Comparison of ENCODE assay signal across 26 mouse cellular contexts in the genomic region with DNA sequence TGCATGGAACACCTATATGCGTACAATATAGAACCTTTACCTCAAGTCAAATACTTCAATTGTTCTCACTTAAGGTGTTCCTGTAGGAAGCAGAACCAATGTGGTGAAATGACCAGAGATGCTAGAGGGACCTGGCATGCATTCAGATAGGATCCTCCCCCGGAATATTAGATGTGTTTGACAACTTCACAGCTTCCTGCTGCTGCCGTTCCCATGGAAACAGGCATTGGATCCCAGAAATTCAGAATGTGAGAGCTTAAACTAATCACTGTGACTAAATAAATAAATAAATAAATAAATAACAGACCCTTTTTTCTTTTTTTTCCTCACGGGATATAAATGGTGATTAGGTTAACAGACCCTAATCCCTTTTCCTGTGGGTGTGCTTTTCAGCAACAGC.
DNase-seq lines count a peak whose midpoint lies in the region; ATAC-seq and TF ChIP-seq lines count a peak whose summit lies in the region.
"Had no signal": no experiment of that assay in that cellular context is flagged by ENCODE, and none has a peak within 500 bp of the region (broad histone marks: within the 10 kb centered on the region; RNA-seq: fewer than 3 reads in every experiment).

No protein-coding gene starts in this region.

- no peak overlapping the region for H3K4me3 ChIP-seq in forebrain, embryonic 14.5 days (ENCODE audit: low read depth, low read length)
- no peak overlapping the region for H3K4me3 ChIP-seq in forebrain, embryonic 10.5 days
- no peak overlapping the region for H3K4me3 ChIP-seq in midbrain, embryonic 14.5 days (replicated peaks; ENCODE audit: low read depth, low read length)
- H3K4me3 ChIP-seq: embryonic facial prominence, embryonic 15.5 days; heart, adult 2 months; heart, embryonic 13.5 days; neural tube, embryonic 13.5 days had no signal

- H3K4me1 ChIP-seq in forebrain, embryonic 14.5 days (ENCODE audit: control insufficient read depth, insufficient read depth, low read length) = 0 out of 2 replicates have a peak, but pooled peaks cover 3% of the 10 kb centered on the region
- H3K4me1 ChIP-seq in forebrain, embryonic 10.5 days = peaks cover 22% of the 10 kb centered on the region; the same call in 1 of the 2 replicates
- peaks cover 14% of the 10 kb centered on the region; the same call in 1 of the 2 replicates for H3K4me1 ChIP-seq in midbrain, embryonic 14.5 days (ENCODE audit: control insufficient read depth, insufficient read depth, low read length)
- H3K4me1 ChIP-seq: embryonic facial prominence, embryonic 15.5 days; heart, embryonic 13.5 days; neural tube, embryonic 13.5 days had no signal

- H3K27me3 ChIP-seq in forebrain, embryonic 14.5 days (replicated peaks; ENCODE audit: control insufficient read depth, insufficient read depth, low read length) = no peaks in the 10 kb centered on the region
- H3K27me3 ChIP-seq in forebrain, embryonic 10.5 days (ENCODE audit: poor library complexity, severe bottlenecking) = no peaks in the 10 kb centered on the region
- H3K27me3 ChIP-seq in midbrain, embryonic 14.5 days (ENCODE audit: control insufficient read depth, insufficient read depth, low read length) = no peaks in the 10 kb centered on the region
- H3K27me3 ChIP-seq: embryonic facial prominence, embryonic 15.5 days; heart, embryonic 13.5 days; neural tube, embryonic 13.5 days had no signal

- ATAC-seq in forebrain, embryonic 14.5 days = no peak
- ATAC-seq in midbrain, embryonic 14.5 days (ENCODE audit: low FRiP score, low TSS enrichment) = no peak; the same call in 1 of the 2 replicates
- ATAC-seq in CD4-positive, CD25-positive, alpha-beta regulatory T cell, adult 4 months = no peak
- ATAC-seq: activated CD4-positive, CD25-positive, alpha-beta regulatory T cell, adult 4 months; intestine, postnatal 0 days; liver, postnatal 0 days had no signal

- TF ChIP-seq POLR2A in brain, embryonic 14.5 days (IDR thresholded peaks at IDR 0.05; ENCODE audit: borderline replicate concordance, extremely low read depth, insufficient read depth, insufficient read length, poor library complexity, severe bottlenecking) = no peak

- H3K36me3 ChIP-seq in forebrain, embryonic 14.5 days (ENCODE audit: control insufficient read depth, insufficient read depth, low read length) = no peaks in the 10 kb centered on the region
- H3K36me3 ChIP-seq in forebrain, embryonic 10.5 days (replicated peaks) = no peaks in the 10 kb centered on the region
- H3K36me3 ChIP-seq in midbrain, embryonic 14.5 days (ENCODE audit: control insufficient read depth, insufficient read depth, low read length) = no peaks in the 10 kb centered on the region
- H3K36me3 ChIP-seq: embryonic facial prominence, embryonic 15.5 days; heart, embryonic 13.5 days; neural tube, embryonic 13.5 days had no signal

- WGBS in forebrain, embryonic 14.5 days = 57% methylated on average over 4 of the region's 4 CpGs
- 75% methylated on average over 4 of the region's 4 CpGs for WGBS in forebrain, embryonic 10.5 days
- WGBS in midbrain, embryonic 14.5 days = 37% methylated on average over 4 of the region's 4 CpGs

- TF ChIP-seq CTCF in brain, embryonic 14.5 days (IDR thresholded peaks at IDR 0.05; ENCODE audit: borderline replicate concordance, extremely low read depth, insufficient read depth, insufficient read length) = no peak

- H3K9me3 ChIP-seq in forebrain, embryonic 14.5 days (replicated peaks; ENCODE audit: control insufficient read depth, low read length) = no peaks in the 10 kb centered on the region
- no peaks in the 10 kb centered on the region for H3K9me3 ChIP-seq in forebrain, embryonic 10.5 days
- no peaks in the 10 kb centered on the region for H3K9me3 ChIP-seq in midbrain, embryonic 14.5 days (ENCODE audit: control insufficient read depth, low read length)
- H3K9me3 ChIP-seq: embryonic facial prominence, embryonic 15.5 days; heart, embryonic 13.5 days; neural tube, embryonic 13.5 days had no signal

- H3K27ac ChIP-seq in forebrain, embryonic 14.5 days (ENCODE audit: low read depth, low read length) = no peak overlapping the region
- H3K27ac ChIP-seq in forebrain, embryonic 10.5 days = no peak overlapping the region
- H3K27ac ChIP-seq in midbrain, embryonic 14.5 days (replicated peaks; ENCODE audit: low read depth, low read length) = no peak overlapping the region
- H3K27ac ChIP-seq: embryonic facial prominence, embryonic 15.5 days; heart, adult 2 months; heart, embryonic 13.5 days; neural tube, embryonic 13.5 days had no signal

- H3K9ac ChIP-seq in forebrain, embryonic 14.5 days (ENCODE audit: low read length) = no peak overlapping the region
- no peak overlapping the region for H3K9ac ChIP-seq in midbrain, embryonic 14.5 days (replicated peaks; ENCODE audit: low read length)
- H3K9ac ChIP-seq: embryonic facial prominence, embryonic 15.5 days; heart, embryonic 13.5 days; liver, postnatal 0 days; neural tube, embryonic 13.5 days had no signal

- peak; percentile 49 for DNase-seq in forebrain, embryonic 14.5 days (ENCODE audit: low spot score)
- no peak for DNase-seq in forebrain, embryonic 10.5 days (ENCODE audit: extremely low spot score, low spot score)
- peak; percentile 26 for DNase-seq in layer of hippocampus, adult 9-11 months
- DNase-seq in layer of hippocampus, adult 9-10 months (ENCODE audit: low spot score) = no peak
- peak; percentile 68 for DNase-seq in brain, embryonic 14.5 days (ENCODE audit: low read depth)
- DNase-seq in midbrain, embryonic 14.5 days = peak; percentile 75
- DNase-seq in lung, postnatal 14 days = no peak
- DNase-seq: adrenal gland, adult 8-10 months; B cell, adult 2 months; cerebellum, adult 8-10 months; gastrocnemius, postnatal 25 days; heart, adult 2 months; heart, postnatal 14 days; kidney, postnatal 25 days; liver, postnatal 0 days; lung, postnatal 10 days; retina, postnatal 1 day; right cerebral cortex, postnatal 4 days; thymus, postnatal 14 days had no signal

- H3K4me2 ChIP-seq in forebrain, embryonic 14.5 days (ENCODE audit: low read length) = no peak overlapping the region
- no peak overlapping the region for H3K4me2 ChIP-seq in midbrain, embryonic 14.5 days (ENCODE audit: low read length)
- H3K4me2 ChIP-seq: embryonic facial prominence, embryonic 15.5 days; heart, embryonic 13.5 days; liver, embryonic 11.5 days; neural tube, embryonic 13.5 days had no signal

Comparison
In these comparisons a context has a peak if more than half of its experiments do, and no peak if none do; other contexts are left out.
1. DNase-seq: peak in forebrain, embryonic 14.5 days (single experiment), layer of hippocampus, adult 9-11 months (single experiment), brain, embryonic 14.5 days (single experiment) and midbrain, embryonic 14.5 days (single experiment); none in forebrain, embryonic 10.5 days (single experiment), layer of hippocampus, adult 9-10 months (single experiment) and lung, postnatal 14 days (single experiment).